Mouse (Mus musculus) cerebellum, adult 18-20 months (tissue): ENCODE measurements around the gene Olfr686.

Experiments
- DNase-seq, 2 experiments: peaks; one replicate each; pipeline ENCODE4 v3.0.0; 2021

The Olfr686 gene

GRCm38 (mm10) chr7:105207385-105207784, at the start of gene Olfr686:
Olfr686 (minus strand) TSS chr7:105207485.
- no peak for DNase-seq

- no peak for DNase-seq
These were observed 49.4 kb upstream of the Olfr686 start for GRCm38 (mm10) chr7:105256656-105257055.

DNA sequence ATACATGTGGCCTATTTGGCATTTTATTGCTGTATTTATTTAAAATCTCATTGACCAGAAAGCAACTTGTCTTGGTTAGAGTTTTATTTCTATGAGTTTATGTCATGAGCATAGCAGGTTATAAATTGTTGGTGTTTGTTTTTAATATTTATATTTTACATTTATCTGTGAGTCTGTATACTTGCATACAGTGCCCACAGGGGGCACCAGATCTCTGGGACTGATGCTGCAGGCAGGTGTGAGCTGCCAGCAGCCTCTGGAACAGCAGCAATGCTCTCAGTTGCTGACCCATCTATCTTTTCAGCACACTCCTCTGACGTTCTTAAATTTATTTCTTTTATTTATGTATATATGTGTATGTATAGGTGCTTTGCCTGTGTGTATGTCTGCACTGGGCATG, 40.9 kb upstream of the Olfr686 start:
- no peak for DNase-seq

- no peak for DNase-seq
These were observed 40.4 kb upstream of the Olfr686 start for GRCm38 (mm10) chr7:105247671-105248070.

GRCm38 (mm10) chr7:105229386-105229785, 22.1 kb upstream of the Olfr686 start:
- no peak for DNase-seq

DNA sequence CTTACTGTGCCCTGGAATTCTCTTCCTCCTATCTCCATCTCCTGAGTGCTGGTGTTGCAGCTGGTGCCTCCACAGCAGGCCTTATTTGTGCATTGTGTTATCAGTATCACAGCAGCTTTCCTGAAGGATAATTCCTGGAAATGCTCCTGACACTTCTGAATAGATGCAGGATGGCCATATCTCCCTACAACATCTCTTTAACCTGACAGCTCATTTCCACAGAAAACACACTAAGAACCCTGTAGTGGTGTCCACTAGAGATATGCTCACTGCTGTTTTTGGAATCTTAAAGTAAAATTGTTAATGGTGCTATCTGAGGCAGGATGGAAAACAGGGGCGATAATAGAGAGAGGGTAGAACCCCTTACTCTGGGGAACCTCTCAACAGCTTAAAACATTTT, 20.9 kb upstream of the Olfr686 start:
- DNase-seq, result no peak

GRCm38 (mm10) chr7:105226703-105227102, 19.4 kb upstream of the Olfr686 start:
- no peak for DNase-seq

DNA sequence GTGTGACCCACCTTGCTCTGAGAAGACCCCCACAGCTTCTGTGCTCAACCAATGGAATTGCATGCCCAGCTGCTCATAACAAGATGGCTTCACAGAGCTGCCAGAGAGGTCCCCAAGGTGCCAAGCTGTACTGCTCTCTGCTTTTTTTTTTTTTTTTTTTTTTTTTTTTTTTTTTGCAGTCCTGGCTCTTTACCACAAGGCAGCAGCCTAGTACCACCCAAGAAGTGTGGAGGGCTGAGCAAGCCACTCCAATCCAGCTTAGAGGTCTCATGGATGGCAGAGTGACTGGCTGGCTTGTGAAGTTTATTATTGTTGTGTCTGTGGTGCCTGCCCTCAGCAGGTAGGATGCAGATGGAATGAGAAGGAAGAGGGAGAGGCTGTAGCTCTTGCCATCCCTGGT, 18.8 kb upstream of the Olfr686 start:
- no peak for DNase-seq

GRCm38 (mm10) chr7:105218281-105218680, 11.0 kb upstream of the Olfr686 start:
- no peak for DNase-seq

DNA sequence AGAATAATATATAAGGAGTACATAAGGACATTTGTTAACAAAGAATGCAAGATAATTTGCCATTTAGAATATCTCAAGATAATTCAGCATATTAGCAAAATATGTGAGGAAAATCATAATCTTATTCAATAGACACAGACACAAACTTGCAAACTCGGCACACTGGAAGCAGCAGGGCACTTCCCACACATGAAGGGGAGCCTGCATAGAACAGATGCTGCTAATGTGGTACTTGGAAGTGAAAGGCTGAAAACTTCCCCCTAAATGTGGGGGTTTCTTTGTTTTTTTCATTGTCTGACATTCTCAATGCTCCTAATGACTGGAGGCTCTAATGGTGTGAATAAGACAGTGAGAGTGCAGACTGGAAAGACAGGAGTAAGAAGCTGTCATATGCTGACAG, 7.5 kb upstream of the Olfr686 start:
- no peak for DNase-seq

DNA sequence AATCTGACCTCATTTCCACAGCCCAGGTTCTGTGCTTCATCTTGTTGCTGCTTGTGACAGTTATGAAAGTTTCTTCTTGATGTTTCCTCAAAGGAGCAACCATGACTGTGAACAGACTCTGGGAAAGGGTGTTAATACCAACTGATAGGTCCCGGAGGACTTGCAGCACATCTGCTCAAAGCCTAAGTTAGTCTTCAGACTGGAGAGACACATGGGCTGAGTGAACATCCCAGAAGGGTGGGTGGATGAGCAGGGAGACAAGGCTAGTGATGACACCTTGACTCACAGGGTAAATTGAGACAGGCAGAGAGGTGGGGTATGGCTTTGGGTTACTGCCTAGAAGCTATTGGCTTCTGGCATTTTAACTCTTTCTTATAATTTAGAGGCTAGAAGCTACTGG, 21.4 kb downstream of the Olfr686 start, which contains the start of gene Olfr685:
TSS of gene Olfr685 (minus strand) at position 101 of the 400 bp plus-strand sequence.
- DNase-seq, result no peak

DNA sequence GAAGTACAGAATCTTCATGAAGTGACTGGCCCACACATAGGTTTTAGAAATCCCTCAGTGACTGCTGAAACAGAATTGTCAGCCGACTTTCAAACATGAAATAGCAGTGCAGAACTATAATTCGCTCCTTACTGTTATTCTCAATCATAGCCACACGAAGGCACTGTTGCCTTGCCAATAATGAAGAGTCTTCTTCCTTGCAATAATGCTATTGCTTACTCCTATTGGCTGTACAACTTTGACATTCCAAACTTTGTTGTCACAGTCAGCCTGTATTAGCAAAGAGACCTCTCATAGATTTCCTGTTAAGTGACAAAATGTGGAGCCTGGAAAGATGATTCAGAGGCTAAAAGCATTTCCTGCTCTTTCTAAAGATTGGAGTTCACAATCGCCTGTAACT, 36.5 kb downstream of the Olfr686 start:
- DNase-seq, result no peak

DNA sequence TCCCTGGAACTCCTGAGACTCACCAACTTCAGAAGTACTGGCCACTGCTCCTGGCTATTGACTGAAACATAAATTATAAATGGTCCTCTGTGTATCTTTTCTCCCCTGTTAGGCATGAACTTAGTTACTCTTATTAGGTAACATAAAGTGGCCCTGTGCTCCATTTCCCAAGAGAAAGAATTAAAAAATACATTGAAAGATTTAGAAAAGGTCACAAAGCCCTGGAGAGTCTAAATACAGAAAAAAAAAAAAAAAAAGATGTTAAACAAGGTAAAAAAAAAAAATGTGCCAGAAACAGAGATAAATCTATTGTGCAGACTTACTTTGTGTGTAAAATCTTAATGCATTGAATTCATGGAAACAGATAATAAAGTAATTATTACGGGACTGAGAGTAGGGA, 43.7 kb downstream of the Olfr686 start, which contains the start of gene Olfr684:
TSS of gene Olfr684 (minus strand) at position 101 of the 400 bp plus-strand sequence.
- no peak for DNase-seq
